Mouse (Mus musculus): Measurements from ENCODE around the gene Ptpn21.

DNA sequence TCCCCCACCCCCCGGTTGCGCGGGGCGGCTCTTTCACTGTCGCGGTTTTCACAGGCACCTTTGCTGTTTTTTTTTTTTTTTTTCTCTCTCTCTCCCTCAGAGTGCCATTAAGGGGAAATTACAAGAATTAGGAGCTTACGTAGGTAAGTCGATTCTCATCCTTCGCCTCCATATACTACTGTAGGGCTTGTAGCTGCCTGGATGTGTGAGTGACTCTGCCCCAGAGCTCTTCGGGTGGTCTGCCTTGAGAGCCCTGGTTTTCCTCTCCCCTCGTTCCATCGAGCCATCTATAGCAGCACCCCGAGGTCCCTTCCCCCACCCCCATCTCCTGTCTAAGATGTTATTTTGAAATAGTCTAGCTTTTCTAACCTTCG is 10.2 kb upstream of the Ptpn21 start:
- TF ChIP-seq POLR2A (IDR thresholded peaks at IDR 0.05; ENCODE audit: control insufficient read depth in 1 of 2, insufficient read depth in 1 of 2, low read depth in 1 of 2, low read length in 2 of 2, poor library complexity in 1 of 2) (no peak), ZNF384 (IDR thresholded peaks at IDR 0.05; ENCODE audit: low read depth, low read length) (peak; percentile 89), MEF2A (IDR thresholded peaks at IDR 0.05; ENCODE audit: extremely low read depth, insufficient replicate concordance, low read depth, low read length, poor library complexity, severe bottlenecking) (no peak), MYC (IDR thresholded peaks at IDR 0.05; ENCODE audit: low read depth, low read length) (no peak), CTCF (IDR thresholded peaks at IDR 0.05 in 2 of 3, conservative IDR thresholded peaks at IDR 0.05 in 1 of 3; ENCODE audit: control insufficient read depth in 1 of 3, insufficient read depth in 1 of 3, low read depth in 2 of 3, low read length in 3 of 3, poor library complexity in 1 of 3, severe bottlenecking in 1 of 3) (no peak)
